Mouse (Mus musculus): ENCODE data around the gene Gipc2.

DNA sequence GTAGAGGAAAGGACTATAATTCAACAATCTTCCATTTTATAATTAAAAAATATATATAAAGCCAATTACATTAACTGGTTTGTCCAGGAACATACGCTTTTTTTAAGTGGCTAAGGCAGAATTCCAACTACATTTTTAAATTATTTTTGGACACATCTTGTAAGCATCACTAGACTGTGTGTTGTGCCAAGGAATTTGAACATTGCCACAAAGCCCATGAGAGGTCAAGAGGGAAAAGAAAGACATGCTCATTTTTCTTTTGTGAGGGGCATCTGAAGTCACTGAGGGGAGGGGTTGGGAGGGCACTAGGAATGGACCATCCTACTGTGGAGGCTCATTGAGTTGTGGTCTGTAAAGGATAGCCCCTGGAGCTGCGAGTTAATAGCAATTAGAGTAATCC lies 97.0 kb downstream of the Gipc2 start:
- TF ChIP-seq CTCF (IDR thresholded peaks at IDR 0.05; ENCODE audit: low read depth, low read length) (no peak), POLR2A (IDR thresholded peaks at IDR 0.05; ENCODE audit: borderline replicate concordance, low read depth, low read length) (no peak)

All from bone marrow macrophage, adult 2 months (primary cell).